Mouse (Mus musculus) bone marrow macrophage, adult 2 months (primary cell): ENCODE data around the gene Zim1.

ENCODE experiments used
- CTCF ChIP-seq: IDR thresholded peaks from 2 replicates; pipeline ENCODE4 v1.5.1; 2012; ENCODE audit warnings: low read depth, mild to moderate bottlenecking, low read length, moderate library complexity
- POLR2A ChIP-seq: IDR thresholded peaks from 2 replicates; pipeline ENCODE4 v1.6.1; 2012; ENCODE audit warnings: mild to moderate bottlenecking, low read depth, low read length, borderline replicate concordance

GRCm38 (mm10) chr7:6645821-6646220, 50.4 kb downstream of the Zim1 start:
- no peak for TF ChIP-seq CTCF
- TF ChIP-seq POLR2A: no peak
